Mouse (Mus musculus): ENCODE data around the gene Dclre1b. TPM values are rescaled to one million over a fixed set of nuclear protein-coding genes. Genes with fewer than 3 reads are reported as not detected.
A peak's percentile ranks its signal among the peaks of the same experiment; 100 is the strongest.
"Not testable (repeated sequence)": the region's sequence is repeated elsewhere in the genome, so short reads cannot be mapped to it uniquely, and the experiment has no call there.

Gene Dclre1b
- total RNA-seq (2022): 10 to 100 TPM; 11.2 to 14.7 (median 14.1) TPM

GRCm38 (mm10) chr3:103808891-103809798, at the start of gene Dclre1b, which contains the start of the genes Ap4b1 and Gm43064:
Gene Dclre1b, minus strand, starts transcription at chr3:103809444.
Gene Ap4b1, plus strand, starts transcription at chr3:103809520.
Gene Gm43064, plus strand, starts transcription at chr3:103809573.
- DNase-seq: peak; percentile 84

- no peak for DNase-seq
Measured at GRCm38 (mm10) chr3:103857977-103858563, 48.8 kb upstream of the Dclre1b start.

GRCm38 (mm10) chr3:103857036-103857805, 48.0 kb upstream of the Dclre1b start:
- DNase-seq: no peak

- DNase-seq: no peak
Measured at GRCm38 (mm10) chr3:103853804-103854203, 44.6 kb upstream of the Dclre1b start.

GRCm38 (mm10) chr3:103852565-103853299, 43.5 kb upstream of the Dclre1b start:
- DNase-seq: peak; percentile 7

GRCm38 (mm10) chr3:103851882-103852281, 42.6 kb upstream of the Dclre1b start:
- DNase-seq: no peak

GRCm38 (mm10) chr3:103851481-103851880, 42.2 kb upstream of the Dclre1b start:
- no peak for DNase-seq

GRCm38 (mm10) chr3:103850644-103851363, 41.6 kb upstream of the Dclre1b start:
- no peak for DNase-seq

GRCm38 (mm10) chr3:103840946-103841345, 31.7 kb upstream of the Dclre1b start:
- not testable (repeated sequence) for DNase-seq

- not testable (repeated sequence) for DNase-seq
Measured at GRCm38 (mm10) chr3:103840195-103840594, 31.0 kb upstream of the Dclre1b start.

- no peak for DNase-seq
Measured at GRCm38 (mm10) chr3:103839711-103840110, 30.5 kb upstream of the Dclre1b start.

- no peak for DNase-seq
Measured at GRCm38 (mm10) chr3:103836453-103836852, 27.2 kb upstream of the Dclre1b start.

GRCm38 (mm10) chr3:103835951-103836310, 26.7 kb upstream of the Dclre1b start:
- DNase-seq: no peak

- DNase-seq: no peak
Measured at GRCm38 (mm10) chr3:103835272-103835950, 26.2 kb upstream of the Dclre1b start.

GRCm38 (mm10) chr3:103834001-103834400, 24.8 kb upstream of the Dclre1b start:
- no peak for DNase-seq

GRCm38 (mm10) chr3:103832426-103832825, 23.2 kb upstream of the Dclre1b start, which contains the start of gene Bcl2l15:
Gene Bcl2l15, plus strand, starts transcription at chr3:103832601.
- DNase-seq: no peak

- DNase-seq: no peak
Measured at GRCm38 (mm10) chr3:103831146-103831545, 21.9 kb upstream of the Dclre1b start.

- DNase-seq: not testable (repeated sequence)
Measured at GRCm38 (mm10) chr3:103830681-103831080, 21.4 kb upstream of the Dclre1b start.

GRCm38 (mm10) chr3:103829036-103829435, 19.8 kb upstream of the Dclre1b start:
- no peak for DNase-seq

- DNase-seq: no peak
Measured at GRCm38 (mm10) chr3:103827548-103827947, 18.3 kb upstream of the Dclre1b start.

- no peak for DNase-seq
Measured at GRCm38 (mm10) chr3:103810967-103811366, 1.7 kb upstream of the Dclre1b start.

Data from adrenal gland, adult 8-10 months (tissue).